Mouse (Mus musculus) frontal cortex, adult 2 months (tissue): Measurements from ENCODE around the gene Trim38. TPM values are rescaled to one million over a fixed set of nuclear protein-coding genes. Genes with fewer than 3 reads are reported as not detected.
A peak's percentile ranks its signal among the peaks of the same experiment; 100 is the strongest.

ENCODE experiments used
- DNase-seq, 2 experiments: peaks; one replicate each; pipeline ENCODE4 v3.0.0; 2022; ENCODE audit warnings: low spot score in 1 of 2; ENCODE audit errors: extremely low spot score in 1 of 2
- polyA plus RNA-seq: library from polyadenylated mRNA; depleted of rRNA; stranded (reverse); fragments of >200 nt; gene quantifications from 2 replicates; pipeline ENCODE4 v1.2.3, GENCODE M21; 2012; rRNA removed

The Trim38 gene
- polyA plus RNA-seq, 1 experiment, result 0.24 TPM

DNA sequence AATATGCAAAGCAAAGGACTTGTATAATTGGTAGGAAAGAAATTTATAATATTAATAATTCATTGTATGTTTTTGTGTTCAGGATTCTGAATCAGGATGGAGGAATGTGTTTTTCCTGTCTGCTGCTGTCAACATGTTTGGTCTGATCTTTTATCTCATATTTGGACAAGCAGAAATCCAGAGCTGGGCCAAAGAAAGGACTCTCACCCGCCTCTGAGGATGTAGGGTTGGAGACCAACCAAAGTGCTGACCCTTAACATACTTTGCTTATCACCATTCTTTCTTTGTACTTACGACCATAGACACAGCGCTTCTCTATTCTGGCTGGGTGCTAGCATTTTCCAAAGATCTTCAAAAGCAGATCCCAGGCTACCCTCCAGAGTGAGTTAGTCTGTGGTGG lies 52.5 kb downstream of the Trim38 start:
- DNase-seq, result no peak

DNA sequence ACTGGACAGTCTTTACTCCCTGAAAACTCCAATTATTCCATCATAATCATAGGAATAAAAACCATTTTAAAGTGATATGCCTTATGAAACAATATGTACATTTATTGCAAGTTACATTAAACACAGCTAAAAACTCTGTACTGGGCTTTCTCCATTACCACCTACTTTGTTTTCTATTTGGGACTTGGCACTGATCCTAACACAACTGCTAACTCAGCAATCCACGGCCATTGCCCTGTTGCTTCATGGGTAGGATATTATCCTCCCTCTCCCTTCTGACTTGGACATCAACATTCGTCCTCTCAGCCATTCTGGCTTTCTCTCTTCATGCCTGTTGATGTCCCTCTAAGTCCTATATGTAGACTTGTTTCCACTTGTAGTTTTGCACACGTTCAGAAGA lies 56.9 kb downstream of the Trim38 start:
- DNase-seq, result no peak

DNA sequence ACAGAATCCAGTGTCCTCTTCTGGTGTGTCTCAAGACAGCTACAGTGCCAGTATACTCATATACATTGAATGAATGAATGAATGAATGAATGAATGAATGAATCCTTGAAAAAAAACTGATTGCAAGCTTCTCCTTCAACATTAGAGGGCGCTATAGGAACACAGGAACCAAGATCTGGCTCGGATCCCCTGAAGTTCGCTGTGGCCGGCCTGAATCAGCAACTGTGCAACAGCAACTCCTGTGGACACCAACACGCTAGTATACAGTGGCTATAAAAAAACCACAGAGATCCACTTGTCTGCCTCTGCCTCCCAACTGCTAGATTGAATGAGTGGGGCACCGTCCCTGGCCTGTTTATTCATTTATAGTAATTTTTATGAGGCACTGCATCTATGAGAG lies 63.3 kb downstream of the Trim38 start:
- DNase-seq, result peak; percentile 1 to 68

DNA sequence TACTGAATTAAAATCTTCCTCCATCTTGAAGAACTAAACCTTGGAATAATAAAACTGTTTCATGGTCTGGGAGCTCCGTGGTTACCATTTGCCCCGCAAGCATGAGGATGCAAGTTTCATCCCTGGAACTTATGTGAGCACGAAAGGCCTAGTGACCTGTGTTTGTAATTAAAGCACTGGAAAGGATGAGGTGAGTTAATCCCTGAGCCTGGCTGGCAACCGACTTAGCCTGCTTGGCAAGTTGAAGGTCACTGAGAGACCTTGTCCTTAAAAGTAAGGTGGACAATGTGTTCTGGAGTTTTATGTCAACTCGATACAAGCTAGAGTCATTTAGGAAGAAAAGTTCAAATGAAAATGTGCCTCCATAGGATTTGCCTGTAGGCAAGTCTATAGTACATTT lies 65.1 kb downstream of the Trim38 start:
- no peak for DNase-seq

DNA sequence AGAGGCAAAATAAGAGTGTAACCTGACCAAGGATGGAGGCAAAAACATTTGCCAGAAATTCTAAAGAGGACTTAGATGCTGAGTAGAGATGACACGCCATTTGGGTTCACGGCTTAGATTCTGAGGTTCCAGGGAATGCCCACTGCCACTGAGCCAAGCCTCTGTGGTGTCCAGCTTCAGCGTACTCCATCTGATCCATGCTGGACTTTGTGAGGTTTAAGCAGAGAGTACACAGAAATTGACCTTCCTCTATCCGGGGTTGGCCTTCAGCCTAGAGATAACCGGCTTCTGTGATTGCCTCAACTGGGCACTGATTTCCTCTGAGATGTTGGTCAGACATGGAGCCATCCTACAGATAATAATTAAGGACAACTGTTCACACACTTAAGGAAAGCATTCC lies 66.9 kb downstream of the Trim38 start:
- no peak for DNase-seq

DNA sequence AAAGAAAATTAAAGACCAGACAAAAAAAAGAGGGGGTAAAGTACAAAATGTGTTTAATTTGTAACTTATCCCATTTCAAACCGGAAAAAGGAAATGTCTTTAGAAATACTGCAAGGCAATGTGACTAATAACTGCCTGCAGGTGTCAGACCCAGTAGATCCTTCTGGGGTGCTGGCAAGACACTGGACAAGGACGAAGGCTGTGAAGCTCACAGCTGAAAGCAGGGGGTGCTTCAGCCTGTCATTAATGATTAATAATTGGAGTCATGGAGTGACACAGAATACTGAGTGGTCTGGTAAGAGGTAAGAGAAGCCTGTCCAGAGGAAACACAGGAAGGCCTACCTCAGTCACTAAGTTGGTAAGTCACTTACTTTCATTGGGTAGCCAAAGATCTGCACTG lies 69.6 kb downstream of the Trim38 start, which contains the start of gene Slc17a3:
TSS of gene Slc17a3 (plus strand) at position 127 of the 400 bp plus-strand sequence.
- no peak for DNase-seq

Other genes starting within 250 kb of the Trim38 start
- 26.6 and 33.5 TPM in 2 replicates for gene Hist1h4h, start 238.9 kb upstream of the Trim38 start, polyA plus RNA-seq
- 3.9 and 9.2 TPM in 2 replicates for gene Hist1h2af, start 236.0 kb upstream of the Trim38 start, polyA plus RNA-seq
- gene Hist1h3g, start 234.5 kb upstream of the Trim38 start, polyA plus RNA-seq, result 0.46 and 0.82 TPM in 2 replicates
- 0.15 and 0.44 TPM in 2 replicates for gene Hist1h2bh, start 226.5 kb upstream of the Trim38 start, polyA plus RNA-seq
- gene Hist1h3f, start 225.9 kb upstream of the Trim38 start, polyA plus RNA-seq, result 0.22 and 0.59 TPM in 2 replicates
- 2.8 and 3.7 TPM in 2 replicates for gene Hist1h4f, start 218.3 kb upstream of the Trim38 start, polyA plus RNA-seq
- 0.14 and 0.19 TPM in 2 replicates for gene Hist1h1d, start 216.7 kb upstream of the Trim38 start, polyA plus RNA-seq
- gene Hist1h3e, start 207.5 kb upstream of the Trim38 start, polyA plus RNA-seq, result 2.2 and 3.3 TPM in 2 replicates
- 0.56 and 1.7 TPM in 2 replicates for gene Hist1h2ae, start 198.7 kb upstream of the Trim38 start, polyA plus RNA-seq
- 9.7 and 10.4 TPM in 2 replicates for gene Hist1h2bg, start 198.5 kb upstream of the Trim38 start, polyA plus RNA-seq
- 0.80 and 1.6 TPM in 2 replicates for gene Hist1h2bf, start 195.7 kb upstream of the Trim38 start, polyA plus RNA-seq
- gene Hist1h2ad, start 195.5 kb upstream of the Trim38 start, polyA plus RNA-seq, result 1.6 and 1.9 TPM in 2 replicates
- gene Hist1h3d, start 194.2 kb upstream of the Trim38 start, polyA plus RNA-seq, result 2.8 and 3.4 TPM in 2 replicates
- 3.4 and 4.3 TPM in 2 replicates for gene Hist1h4d, start 188.3 kb upstream of the Trim38 start, polyA plus RNA-seq
- gene Hist1h2be, start 148.8 kb upstream of the Trim38 start, polyA plus RNA-seq, result 4.3 and 4.7 TPM in 2 replicates
- gene Hist1h1e, start 147.4 kb upstream of the Trim38 start, polyA plus RNA-seq, result 2.8 and 3.3 TPM in 2 replicates
- gene Hist1h2ac, start 86.0 kb upstream of the Trim38 start, polyA plus RNA-seq, result 1.7 and 2.1 TPM in 2 replicates
- 154 and 172 TPM in 2 replicates for gene Hist1h2bc, start 85.7 kb upstream of the Trim38 start, polyA plus RNA-seq
- gene Hist1h1t, start 74.1 kb upstream of the Trim38 start, polyA plus RNA-seq, result not detected in 2 replicates
- gene Hist1h4c, start 71.5 kb upstream of the Trim38 start, polyA plus RNA-seq, result 3.1 and 3.3 TPM in 2 replicates
- gene Hfe, start 59.1 kb upstream of the Trim38 start, polyA plus RNA-seq, result 3.8 and 4.4 TPM in 2 replicates
- 40.7 and 52.1 TPM in 2 replicates for gene Hist1h1c, start 31.1 kb upstream of the Trim38 start, polyA plus RNA-seq
- 0.24 and 0.46 TPM in 2 replicates for gene Hist1h3c, start 24.3 kb upstream of the Trim38 start, polyA plus RNA-seq
- gene Hist1h2bb, start 23.2 kb upstream of the Trim38 start, polyA plus RNA-seq, result 0.74 and 1.3 TPM in 2 replicates
- gene Hist1h2ab, start 18.8 kb upstream of the Trim38 start, polyA plus RNA-seq, result 0.82 and 2.8 TPM in 2 replicates
- 0.76 and 1.1 TPM in 2 replicates for gene Hist1h3b, start 17.6 kb upstream of the Trim38 start, polyA plus RNA-seq
- 2.9 and 4.5 TPM in 2 replicates for gene Hist1h4b, start 12.9 kb upstream of the Trim38 start, polyA plus RNA-seq
- gene Hist1h4a, start 8.7 kb upstream of the Trim38 start, polyA plus RNA-seq, result 3.8 and 4.6 TPM in 2 replicates
- 0.86 and 1.2 TPM in 2 replicates for gene Hist1h3a, start 7.5 kb upstream of the Trim38 start, polyA plus RNA-seq
- gene Hist1h1a, start 6.2 kb upstream of the Trim38 start, polyA plus RNA-seq, result 0.36 and 0.58 TPM in 2 replicates
- 0.02 and 0.04 TPM in 2 replicates for gene Slc17a2, start 37.1 kb downstream of the Trim38 start, polyA plus RNA-seq
- not detected in 2 replicates for gene Slc17a3, start 69.5 kb downstream of the Trim38 start, polyA plus RNA-seq
- not detected in 2 replicates for gene Slc17a1, start 97.8 kb downstream of the Trim38 start, polyA plus RNA-seq
- not detected in 2 replicates for gene Slc17a4, start 145.1 kb downstream of the Trim38 start, polyA plus RNA-seq
- gene Hist1h2ba, start 164.2 kb downstream of the Trim38 start, polyA plus RNA-seq, result not detected in 2 replicates
- not detected in 2 replicates for gene Hist1h2aa, start 164.5 kb downstream of the Trim38 start, polyA plus RNA-seq
- gene Scgn, start 221.3 kb downstream of the Trim38 start, polyA plus RNA-seq, result 30.6 and 32.2 TPM in 2 replicates